Mouse (Mus musculus): ENCODE measurements around the gene Mrm2.

DNA sequence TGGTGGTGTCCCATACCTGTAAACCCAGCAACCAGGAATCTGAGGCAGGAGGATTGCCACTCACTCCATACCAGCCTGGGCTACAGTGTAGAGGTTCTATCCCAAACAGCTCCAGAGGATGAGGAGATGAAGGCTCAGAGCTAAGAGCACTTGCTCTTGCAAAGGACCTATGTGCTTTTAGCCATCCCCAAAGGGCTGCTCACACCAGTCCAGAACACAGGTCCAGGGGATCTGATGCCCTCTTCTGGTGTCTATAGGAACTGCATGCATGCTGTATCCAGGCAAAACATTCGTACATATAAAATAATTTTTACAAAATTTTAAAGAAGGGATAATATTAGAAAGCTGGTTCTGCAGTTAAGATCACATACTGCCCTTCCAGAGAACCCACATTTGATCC, 5.0 kb upstream of the Mrm2 start:
- TF ChIP-seq CTCF (IDR thresholded peaks at IDR 0.05; ENCODE audit: low read depth, low read length) (peak; percentile 66), EP300 (IDR thresholded peaks at IDR 0.05; ENCODE audit: insufficient read depth, low read depth, low read length) (no peak)

Measured in ES-Bruce4 (cell line).